Mouse (Mus musculus) kidney, embryonic 15.5 days (tissue): ENCODE measurements around the gene Lsm4. TPM values are rescaled to one million over a fixed set of nuclear protein-coding genes. Genes with fewer than 3 reads are reported as not detected.

Experiments used
- ATAC-seq: fragments of 200-750 bp; cut with Nextera tagmentation; replicated peaks from 2 replicates; pipeline ENCODE4 v1.8.0; 2017; ENCODE audit warnings: moderate TSS enrichment; ENCODE audit not compliant: low FRiP score
- H3K27ac ChIP-seq: fragments of 300-500 bp; sonication (generic); 2 replicates; pipeline ENCODE4 v1.5.1; 2015; ENCODE audit warnings: mild to moderate bottlenecking, inconsistent platforms
- H3K27me3 ChIP-seq: fragments of 300-500 bp; sonication (generic); 2 replicates; pipeline ENCODE4 v1.6.1; 2015; ENCODE audit warnings: inconsistent platforms
- H3K36me3 ChIP-seq: fragments of 300-500 bp; sonication (generic); 2 replicates; pipeline ENCODE4 v1.6.1; 2015; ENCODE audit warnings: inconsistent platforms
- H3K4me1 ChIP-seq: fragments of 300-500 bp; sonication (generic); 2 replicates; pipeline ENCODE4 v1.6.1; 2015; ENCODE audit warnings: inconsistent platforms
- H3K4me2 ChIP-seq: fragments of 300-500 bp; sonication (generic); 2 replicates; pipeline ENCODE4 v1.6.1; 2015; ENCODE audit warnings: moderate library complexity, mild to moderate bottlenecking, inconsistent platforms
- H3K4me3 ChIP-seq: fragments of 300-500 bp; sonication (generic); replicated peaks from 2 replicates; pipeline ENCODE4 v1.5.1; 2015; ENCODE audit warnings: mild to moderate bottlenecking, inconsistent platforms
- H3K9ac ChIP-seq: fragments of 300-500 bp; sonication (generic); 2 replicates; pipeline ENCODE4 v1.6.1; 2015; ENCODE audit warnings: mild to moderate bottlenecking, inconsistent platforms
- H3K9me3 ChIP-seq: fragments of 300-500 bp; sonication (generic); replicated peaks from 2 replicates; pipeline ENCODE4 v1.6.1; 2016; ENCODE audit warnings: inconsistent platforms
- WGBS: fragments of 180-500 bp; shearing (Covaris S2); methylation state at CpG from one replicate; pipeline ENCODE4 v1.1.7; 2015; ENCODE audit warnings: mixed read lengths; 5-methylcytosine and 5-hydroxymethylcytosine counted together
- polyA plus RNA-seq: library from polyadenylated mRNA; unstranded; fragments of >200 nt; fragmentation: Nextera tagmentation; extraction: Ambion mirVana; gene quantifications from 2 replicates; pipeline ENCODE4 v1.2.1, GENCODE M21; 2015

Lsm4 gene
- 291 and 295 TPM in 2 replicates for polyA plus RNA-seq

DNA sequence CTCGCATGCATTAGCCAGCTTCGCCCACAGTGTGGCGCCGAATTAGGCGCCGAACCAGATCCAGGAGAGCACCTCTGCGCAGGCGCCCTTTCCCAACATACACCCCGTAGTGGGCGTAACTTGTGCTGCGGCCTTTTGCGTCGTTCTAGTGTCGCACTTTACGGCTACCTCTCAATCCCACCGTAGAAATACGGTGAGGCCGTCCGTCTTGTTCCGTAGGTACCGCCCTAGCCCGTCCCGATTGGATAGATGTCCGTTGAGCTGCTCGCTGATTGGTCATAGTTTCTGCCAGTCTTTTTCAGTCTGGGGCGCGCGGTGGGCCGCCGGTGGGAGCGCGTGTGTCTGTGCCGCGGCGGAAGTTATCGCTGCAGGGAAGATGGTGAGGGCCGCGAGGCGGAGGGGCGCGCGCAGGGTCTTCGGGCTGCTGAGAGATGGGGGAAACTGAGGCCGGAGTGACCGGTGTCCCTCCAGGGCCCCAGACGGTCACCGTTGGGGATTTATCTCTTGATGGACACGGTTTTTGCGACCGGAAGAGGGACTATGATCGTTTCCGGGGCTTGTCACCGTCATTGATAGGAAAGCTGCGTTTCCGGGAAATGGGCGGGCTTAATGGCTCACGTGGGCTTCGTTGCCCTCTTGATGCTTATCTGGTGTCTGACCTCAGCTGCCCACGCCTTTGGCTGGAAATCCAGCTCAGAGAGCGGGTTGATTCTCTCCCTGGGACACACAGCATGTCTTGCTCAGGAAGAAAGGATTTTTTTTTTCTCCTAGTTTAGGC is at the start of gene Lsm4:
Gene Lsm4 (plus strand): TSS at position 170 of the 778 bp plus-strand sequence.
- Histone ChIP-seq H3K9me3 (no peaks in the 10 kb centered on the region), H3K4me3 (peak within 1 kb of the TSS; percentile 71), H3K36me3 (peaks cover 19% of the 10 kb centered on the region), H3K9ac (peak within 1 kb of the TSS; percentile 62), H3K27ac (peak within 1 kb of the TSS; percentile 97), H3K4me2 (peak within 1 kb of the TSS; percentile 70), H3K27me3 (no peaks in the 10 kb centered on the region), H3K4me1 (peaks cover 50% of the 10 kb centered on the region)
- peak; percentile 96 for ATAC-seq
- WGBS: under 1% methylated on average over 60 of the region's 60 CpGs

GRCm38 (mm10) chr8:70625104-70625503 is 47.9 kb upstream of the Lsm4 start:
- no peak for ATAC-seq
- Histone ChIP-seq H3K9me3 (no peaks in the 10 kb centered on the region), H3K4me1 (peaks cover 16% of the 10 kb centered on the region), H3K27ac (peak overlapping the region; percentile 4; the same call in 1 of the 2 replicates), H3K27me3 (peaks cover 18% of the 10 kb centered on the region), H3K9ac (0 out of 2 replicates have a peak overlapping the region, but pooled peaks have one; percentile 15), H3K4me2 (peak overlapping the region; percentile 32), H3K4me3 (no peak overlapping the region), H3K36me3 (no peaks in the 10 kb centered on the region)
- 11% methylated on average over 5 of the region's 5 CpGs for WGBS

- no peaks in the 10 kb centered on the region for H3K36me3 ChIP-seq
- H3K9ac ChIP-seq: no peak overlapping the region
- H3K27me3 ChIP-seq: peaks cover 7% of the 10 kb centered on the region
- 89% methylated on average over 5 of the region's 5 CpGs for WGBS
- no peak overlapping the region for H3K27ac ChIP-seq
- no peak for ATAC-seq
- H3K4me3 ChIP-seq: no peak overlapping the region
- no peak overlapping the region for H3K4me2 ChIP-seq
- H3K9me3 ChIP-seq: no peaks in the 10 kb centered on the region
- H3K4me1 ChIP-seq: peaks cover 35% of the 10 kb centered on the region
Measured at GRCm38 (mm10) chr8:70627041-70627440, 46.0 kb upstream of the Lsm4 start.

DNA sequence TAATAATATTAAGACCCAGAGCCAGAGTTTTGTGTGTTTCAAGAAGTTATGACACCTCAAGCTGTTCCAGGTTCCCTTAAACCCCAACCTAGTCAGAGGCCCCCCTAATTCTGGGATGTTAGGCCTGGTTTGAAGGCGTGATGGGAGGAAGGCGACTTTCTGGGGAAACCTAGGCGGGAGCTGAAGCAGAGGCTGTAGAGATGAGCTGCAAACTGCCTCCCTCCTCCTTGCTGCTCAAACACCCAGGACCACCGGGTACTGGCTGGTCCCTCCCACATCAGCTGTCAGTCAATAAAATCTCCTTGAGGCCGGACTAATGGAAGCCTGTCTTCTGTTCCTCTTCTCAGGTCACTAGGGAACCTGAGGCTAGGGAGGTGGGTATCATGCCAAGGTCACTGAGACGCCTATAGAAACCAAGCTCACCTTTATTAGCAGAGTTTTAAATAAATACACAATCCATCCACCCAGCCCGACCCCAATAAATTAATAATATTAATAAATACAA is 44.0 kb upstream of the Lsm4 start:
- no peaks in the 10 kb centered on the region for H3K36me3 ChIP-seq
- 61% methylated on average over 7 of the region's 7 CpGs for WGBS
- no peak for ATAC-seq
- H3K4me1 ChIP-seq: peaks cover 53% of the 10 kb centered on the region
- H3K4me2 ChIP-seq: peak overlapping the region; percentile 81
- H3K9me3 ChIP-seq: no peaks in the 10 kb centered on the region
- peak overlapping the region; percentile 58 for H3K4me3 ChIP-seq
- H3K9ac ChIP-seq: peak overlapping the region; percentile 50
- H3K27ac ChIP-seq: peak overlapping the region; percentile 77
- H3K27me3 ChIP-seq: no peaks in the 10 kb centered on the region

DNA sequence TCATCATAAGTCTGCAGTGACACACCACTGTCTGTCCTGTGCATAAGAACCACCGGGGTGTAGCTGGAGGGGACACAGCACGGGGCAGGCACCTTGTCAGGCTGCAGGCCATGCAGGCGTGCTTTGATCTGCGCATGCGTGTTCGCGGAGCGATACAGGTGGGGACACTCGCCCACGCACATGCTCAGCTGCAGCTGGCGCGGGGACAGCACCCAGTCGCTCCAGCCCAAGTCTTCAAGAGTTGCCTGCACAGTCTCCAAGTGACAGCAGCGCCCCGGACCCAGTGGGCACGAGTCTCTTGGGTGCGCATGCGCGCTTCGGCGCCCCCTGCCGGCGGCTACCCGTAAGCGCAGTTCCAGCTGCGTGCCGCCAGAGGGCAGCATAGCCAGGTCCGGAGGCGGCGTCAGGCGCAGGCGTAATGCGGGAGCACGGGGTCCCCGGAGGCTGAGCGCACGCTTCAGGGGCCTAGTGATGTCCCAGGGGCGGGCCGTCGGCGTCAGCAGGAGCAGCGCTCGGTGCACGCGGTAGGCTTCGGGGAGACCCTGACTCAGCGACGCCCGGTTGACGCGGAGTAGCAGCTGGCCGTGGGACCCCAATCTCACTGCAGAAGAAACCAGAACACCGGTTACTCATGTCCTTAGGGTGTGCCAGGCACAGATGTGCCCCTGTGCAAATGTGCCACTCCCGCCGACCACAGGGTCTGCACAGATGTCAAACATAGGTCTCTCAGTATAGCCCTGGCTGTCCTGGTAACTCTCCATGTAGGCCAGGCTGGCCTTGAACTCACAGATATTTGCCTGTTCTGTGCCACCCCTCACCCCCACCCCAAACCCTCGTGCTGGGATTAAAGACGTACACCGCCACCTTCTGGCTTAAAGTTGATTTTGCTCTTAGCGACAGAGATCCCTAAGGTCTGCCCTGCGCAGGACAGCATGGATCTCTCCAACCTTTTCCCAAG is 43.2 kb upstream of the Lsm4 start:
- peaks cover 60% of the 10 kb centered on the region for H3K4me1 ChIP-seq
- 1% methylated on average over 60 of the region's 60 CpGs for WGBS

DNA sequence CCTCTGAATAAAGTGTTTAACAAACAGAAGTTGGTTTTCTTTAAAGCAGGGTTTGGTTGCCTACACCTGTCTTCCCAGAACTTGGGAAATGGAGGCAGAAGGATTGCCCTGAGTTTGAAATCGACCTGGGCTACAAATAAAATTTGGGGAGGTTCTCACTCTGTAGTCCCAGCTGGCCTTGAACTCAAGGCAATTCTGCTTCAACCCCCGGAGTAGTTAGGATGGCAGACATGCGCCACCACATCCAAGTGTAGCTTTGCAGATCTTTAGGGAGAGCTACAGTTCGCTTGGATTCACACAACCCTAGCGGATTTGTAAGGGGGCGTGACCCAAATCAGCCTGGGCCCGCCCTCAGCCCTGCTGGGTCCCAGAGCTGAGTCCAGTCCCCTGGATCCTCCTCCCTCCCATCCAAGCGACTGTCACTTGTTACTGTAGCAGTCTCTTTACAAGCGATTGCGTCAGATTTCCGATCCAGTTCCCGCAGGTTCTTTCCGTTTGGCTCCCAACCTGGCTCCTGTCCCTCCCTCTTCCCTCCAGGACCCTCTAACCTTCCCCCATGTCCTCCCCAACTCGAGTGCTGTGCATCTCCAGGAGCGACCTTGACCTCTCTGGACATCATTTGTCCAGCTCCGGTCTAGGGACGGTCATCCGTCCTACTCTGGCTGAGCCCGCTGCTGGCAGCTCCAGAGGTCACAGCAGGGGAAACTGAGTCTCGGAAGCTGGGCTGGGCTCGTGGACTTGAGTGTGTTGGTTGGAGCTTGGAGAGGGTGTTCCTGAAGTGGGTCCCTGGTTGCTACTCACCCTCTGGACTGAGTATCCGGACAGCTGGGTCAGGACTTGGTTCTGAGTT is 42.3 kb upstream of the Lsm4 start:
- Histone ChIP-seq H3K36me3 (no peaks in the 10 kb centered on the region), H3K9ac (no peak overlapping the region), H3K27me3 (no peaks in the 10 kb centered on the region), H3K4me2 (peak overlapping the region; percentile 81), H3K4me3 (peak overlapping the region; percentile 58; the same call in 1 of the 2 replicates), H3K4me1 (peaks cover 64% of the 10 kb centered on the region), H3K27ac (peak overlapping the region; percentile 77), H3K9me3 (no peaks in the 10 kb centered on the region)
- WGBS: 12% methylated on average over 22 of the region's 22 CpGs
- ATAC-seq: peak; percentile 59

More for the DNA sequence above, 43.2 kb upstream of the Lsm4 start:
- peak overlapping the region; percentile 50 for H3K9ac ChIP-seq
- no peaks in the 10 kb centered on the region for H3K27me3 ChIP-seq
- peak overlapping the region; percentile 81 for H3K4me2 ChIP-seq
- H3K27ac ChIP-seq: peak overlapping the region; percentile 77
- peak; percentile 88 for ATAC-seq
- no peaks in the 10 kb centered on the region for H3K36me3 ChIP-seq
- peak overlapping the region; percentile 58 for H3K4me3 ChIP-seq
- no peaks in the 10 kb centered on the region for H3K9me3 ChIP-seq

- peak overlapping the region; percentile 58; the same call in 1 of the 2 replicates for H3K4me3 ChIP-seq
- 24% methylated on average over 24 of the region's 24 CpGs for WGBS
- no peak overlapping the region; the same call in 1 of the 2 replicates for H3K27ac ChIP-seq
- H3K4me2 ChIP-seq: peak overlapping the region; percentile 81
- H3K9ac ChIP-seq: no peak overlapping the region
- H3K36me3 ChIP-seq: no peaks in the 10 kb centered on the region
- no peaks in the 10 kb centered on the region for H3K9me3 ChIP-seq
- no peak for ATAC-seq
- peaks cover 69% of the 10 kb centered on the region for H3K4me1 ChIP-seq
- no peaks in the 10 kb centered on the region for H3K27me3 ChIP-seq
Measured at GRCm38 (mm10) chr8:70631436-70631835, 41.6 kb upstream of the Lsm4 start.

GRCm38 (mm10) chr8:70632346-70632892 is 40.6 kb upstream of the Lsm4 start, which contains the start of gene Gdf15:
Gene Gdf15, minus strand, starts transcription at chr8:70632456.
- H3K27ac ChIP-seq: no peak within 1 kb of the TSS; the same call in 1 of the 2 replicates
- H3K4me2 ChIP-seq: peak within 1 kb of the TSS; percentile 81
- H3K4me3 ChIP-seq: peak within 1 kb of the TSS; percentile 58; the same call in 1 of the 2 replicates
- ATAC-seq: no peak
- 0 out of 2 replicates have a peak within 1 kb of the TSS, but pooled peaks have one; percentile 2 for H3K9ac ChIP-seq
- WGBS: 82% methylated on average over 6 of the region's 6 CpGs
- no peaks in the 10 kb centered on the region for H3K36me3 ChIP-seq
- peaks cover 79% of the 10 kb centered on the region for H3K4me1 ChIP-seq
- no peaks in the 10 kb centered on the region for H3K9me3 ChIP-seq
- no peaks in the 10 kb centered on the region for H3K27me3 ChIP-seq

- no peaks in the 10 kb centered on the region for H3K27me3 ChIP-seq
- no peaks in the 10 kb centered on the region for H3K9me3 ChIP-seq
- no peak overlapping the region for H3K9ac ChIP-seq
- peaks cover 90% of the 10 kb centered on the region for H3K4me1 ChIP-seq
- ATAC-seq: no peak
- H3K4me2 ChIP-seq: no peak overlapping the region
- WGBS: 49% methylated on average over 6 of the region's 6 CpGs
- H3K27ac ChIP-seq: peak overlapping the region; percentile 82
- no peak overlapping the region for H3K4me3 ChIP-seq
- no peaks in the 10 kb centered on the region for H3K36me3 ChIP-seq
Measured at GRCm38 (mm10) chr8:70634066-70634465, 39.0 kb upstream of the Lsm4 start.

DNA sequence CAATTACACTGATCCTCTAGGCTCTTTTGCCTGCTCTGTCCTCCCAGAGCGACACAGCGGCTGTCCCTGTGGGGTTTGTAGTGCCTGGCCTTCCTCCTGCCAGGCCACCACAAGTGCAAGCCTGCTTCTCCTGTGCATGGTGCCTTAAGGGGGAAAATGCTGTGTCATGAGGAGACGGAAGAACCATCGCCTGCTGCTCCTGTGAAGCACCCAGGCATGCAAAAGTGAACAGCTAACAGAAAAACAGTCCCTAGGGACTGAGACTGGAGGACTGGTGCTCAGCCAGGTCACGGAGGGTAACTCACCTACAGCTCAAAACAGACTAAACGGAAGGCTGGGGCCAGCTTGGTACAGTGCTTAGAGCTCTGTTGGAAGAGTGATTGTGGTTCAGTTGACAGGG is 37.5 kb upstream of the Lsm4 start:
- ATAC-seq: no peak
- no peaks in the 10 kb centered on the region for H3K9me3 ChIP-seq
- no peak overlapping the region for H3K4me2 ChIP-seq
- WGBS: 61% methylated on average over 6 of the region's 6 CpGs
- H3K27ac ChIP-seq: peak overlapping the region; percentile 82
- no peak overlapping the region for H3K9ac ChIP-seq
- H3K27me3 ChIP-seq: no peaks in the 10 kb centered on the region
- no peak overlapping the region for H3K4me3 ChIP-seq
- peaks cover 77% of the 10 kb centered on the region for H3K4me1 ChIP-seq
- H3K36me3 ChIP-seq: no peaks in the 10 kb centered on the region
